Mouse (Mus musculus): ENCODE results near the gene Wwtr1. TPM values are rescaled to one million over a fixed set of nuclear protein-coding genes. Genes with fewer than 3 reads are reported as not detected.

Wwtr1 gene
- polyA plus RNA-seq, 1 experiment: 0.17 TPM

DNA sequence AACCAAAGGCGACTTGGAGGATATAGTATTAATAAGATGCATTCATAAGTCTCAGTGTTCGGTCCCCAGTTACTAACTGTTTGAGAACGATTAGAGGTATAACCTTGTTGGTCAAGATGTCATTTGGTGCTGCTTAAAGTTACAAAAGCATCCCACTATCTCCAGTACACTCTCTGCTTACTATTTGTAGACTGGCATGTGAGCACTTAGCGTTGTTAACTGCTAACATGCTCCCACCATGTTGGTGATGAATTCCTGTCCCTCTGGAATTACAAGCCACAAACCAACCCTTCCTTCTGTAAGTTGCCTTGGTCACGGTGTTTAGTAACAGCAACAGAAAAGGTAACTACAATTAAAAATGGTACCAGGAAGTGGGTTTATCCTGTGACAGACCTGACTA, 52.6 kb downstream of the Wwtr1 start:
- Histone ChIP-seq H3K4me1 (no peaks in the 10 kb centered on the region), H3K4me3 (replicated peaks) (no peak overlapping the region), H3K9me3 (peaks cover 30% of the 10 kb centered on the region), H3K36me3 (replicated peaks; ENCODE audit: low read length) (no peaks in the 10 kb centered on the region), H3K27me3 (replicated peaks) (no peaks in the 10 kb centered on the region)
- TF ChIP-seq GATA1 (IDR thresholded peaks at IDR 0.05; ENCODE audit: borderline replicate concordance, low read length): no peak
- TF ChIP-seq FLI1 (IDR thresholded peaks at IDR 0.05; ENCODE audit: low read length): no peak

DNA sequence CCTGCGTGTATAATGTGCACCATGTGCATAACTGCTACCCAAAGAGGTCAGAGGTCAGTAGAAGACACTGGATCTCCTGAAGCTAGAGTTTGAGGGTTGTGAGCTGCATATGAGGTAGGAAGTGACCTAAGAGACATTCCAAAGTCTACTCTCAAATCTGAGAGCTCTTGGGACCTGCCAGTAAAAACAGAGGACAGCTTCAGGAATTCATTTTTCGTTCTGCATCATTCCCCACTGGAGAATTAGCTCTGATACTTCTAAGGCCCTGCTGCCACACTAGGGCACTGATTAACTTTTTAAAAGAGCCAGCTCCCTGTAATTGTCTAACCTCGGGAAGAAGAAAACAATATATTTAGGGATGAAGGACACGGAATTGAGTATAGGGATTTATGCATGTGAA, 53.8 kb downstream of the Wwtr1 start:
- TF ChIP-seq FLI1 (IDR thresholded peaks at IDR 0.05; ENCODE audit: low read length) (no peak), GATA1 (IDR thresholded peaks at IDR 0.05; ENCODE audit: borderline replicate concordance, low read length) (no peak)

DNA sequence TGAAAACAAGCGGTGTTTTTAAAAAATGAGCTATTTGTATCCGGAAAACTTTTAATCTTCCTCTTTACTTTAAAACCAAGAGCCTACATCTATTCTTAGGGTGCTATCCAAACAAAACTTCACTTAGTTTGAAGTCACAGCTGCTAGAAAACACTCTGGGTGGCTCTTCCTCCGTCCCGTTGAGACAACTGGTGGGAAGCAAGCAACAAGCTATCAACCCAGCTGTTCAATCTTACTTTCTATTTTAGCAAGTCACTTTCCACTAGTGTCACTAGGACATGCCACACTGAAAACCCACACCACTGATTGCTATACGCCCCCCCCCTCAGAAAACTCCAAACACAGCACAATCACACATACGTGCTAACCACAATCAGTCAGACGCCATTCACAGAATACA, 55.7 kb downstream of the Wwtr1 start:
- Histone ChIP-seq H3K4me3 (replicated peaks) (no peak overlapping the region), H3K36me3 (replicated peaks; ENCODE audit: low read length) (no peaks in the 10 kb centered on the region), H3K9me3 (peaks cover 15% of the 10 kb centered on the region; the same call in 1 of the 2 replicates), H3K4me1 (no peaks in the 10 kb centered on the region), H3K27me3 (replicated peaks) (no peaks in the 10 kb centered on the region)
- no peak for TF ChIP-seq GATA1 (IDR thresholded peaks at IDR 0.05; ENCODE audit: borderline replicate concordance, low read length)
- no peak for TF ChIP-seq FLI1 (IDR thresholded peaks at IDR 0.05; ENCODE audit: low read length)

More for the DNA sequence above, 53.8 kb downstream of the Wwtr1 start:
- Histone ChIP-seq H3K36me3 (replicated peaks; ENCODE audit: low read length) (no peaks in the 10 kb centered on the region), H3K4me1 (no peaks in the 10 kb centered on the region), H3K27me3 (replicated peaks) (no peaks in the 10 kb centered on the region), H3K9me3 (peaks cover 29% of the 10 kb centered on the region), H3K4me3 (replicated peaks) (no peak overlapping the region)

DNA sequence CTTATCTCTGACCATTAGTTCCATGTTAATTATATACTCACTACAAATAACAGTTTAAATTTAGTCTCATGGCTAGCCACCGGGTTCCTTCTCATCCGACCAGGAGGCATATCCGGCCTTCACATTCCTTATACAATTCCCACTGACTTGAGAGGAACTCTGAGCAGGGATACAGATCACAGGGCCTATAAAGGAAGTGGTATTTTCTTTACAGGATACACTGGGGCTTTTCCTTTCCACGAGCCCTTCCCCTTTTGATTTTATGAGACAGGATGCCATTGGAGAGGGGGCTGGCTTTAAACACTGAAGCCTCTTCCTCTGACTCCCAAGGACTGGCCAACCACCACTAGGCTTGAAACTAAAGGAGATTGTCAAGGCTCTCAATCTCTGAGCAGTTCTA, 59.6 kb downstream of the Wwtr1 start:
- no peaks in the 10 kb centered on the region for H3K27me3 ChIP-seq (replicated peaks)
- no peaks in the 10 kb centered on the region for H3K4me1 ChIP-seq
- peaks cover 13% of the 10 kb centered on the region; the same call in 1 of the 2 replicates for H3K9me3 ChIP-seq
- no peaks in the 10 kb centered on the region for H3K36me3 ChIP-seq (replicated peaks; ENCODE audit: low read length)
- no peak overlapping the region for H3K4me3 ChIP-seq (replicated peaks)
- TF ChIP-seq FLI1 (IDR thresholded peaks at IDR 0.05; ENCODE audit: low read length): no peak
- no peak for TF ChIP-seq GATA1 (IDR thresholded peaks at IDR 0.05; ENCODE audit: borderline replicate concordance, low read length)

DNA sequence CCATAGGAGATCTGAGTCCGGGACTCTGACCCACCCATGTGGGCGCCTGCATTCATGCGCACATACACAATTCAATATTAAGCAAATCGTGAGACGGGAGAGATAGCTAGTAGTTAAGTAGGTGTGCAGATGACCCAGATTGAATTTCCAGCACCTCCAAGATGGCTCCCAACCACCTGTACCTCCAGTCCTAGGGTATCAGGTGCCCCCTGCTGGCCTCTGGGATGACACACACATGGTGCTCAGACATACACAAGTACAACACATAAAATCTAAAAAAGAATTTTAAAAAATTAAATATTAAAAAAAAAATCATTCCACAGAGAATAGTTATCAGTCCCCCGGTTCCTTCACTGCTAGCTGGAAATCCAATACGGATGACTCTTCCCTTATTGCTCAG, 60.7 kb downstream of the Wwtr1 start:
- no peak for TF ChIP-seq GATA1 (IDR thresholded peaks at IDR 0.05; ENCODE audit: borderline replicate concordance, low read length)
- no peak for TF ChIP-seq FLI1 (IDR thresholded peaks at IDR 0.05; ENCODE audit: low read length)
- H3K4me3 ChIP-seq (replicated peaks): no peak overlapping the region
- H3K9me3 ChIP-seq: peaks cover 8% of the 10 kb centered on the region; the same call in 1 of the 2 replicates
- no peaks in the 10 kb centered on the region for H3K27me3 ChIP-seq (replicated peaks)
- H3K36me3 ChIP-seq (replicated peaks; ENCODE audit: low read length): no peaks in the 10 kb centered on the region
- H3K4me1 ChIP-seq: no peaks in the 10 kb centered on the region

DNA sequence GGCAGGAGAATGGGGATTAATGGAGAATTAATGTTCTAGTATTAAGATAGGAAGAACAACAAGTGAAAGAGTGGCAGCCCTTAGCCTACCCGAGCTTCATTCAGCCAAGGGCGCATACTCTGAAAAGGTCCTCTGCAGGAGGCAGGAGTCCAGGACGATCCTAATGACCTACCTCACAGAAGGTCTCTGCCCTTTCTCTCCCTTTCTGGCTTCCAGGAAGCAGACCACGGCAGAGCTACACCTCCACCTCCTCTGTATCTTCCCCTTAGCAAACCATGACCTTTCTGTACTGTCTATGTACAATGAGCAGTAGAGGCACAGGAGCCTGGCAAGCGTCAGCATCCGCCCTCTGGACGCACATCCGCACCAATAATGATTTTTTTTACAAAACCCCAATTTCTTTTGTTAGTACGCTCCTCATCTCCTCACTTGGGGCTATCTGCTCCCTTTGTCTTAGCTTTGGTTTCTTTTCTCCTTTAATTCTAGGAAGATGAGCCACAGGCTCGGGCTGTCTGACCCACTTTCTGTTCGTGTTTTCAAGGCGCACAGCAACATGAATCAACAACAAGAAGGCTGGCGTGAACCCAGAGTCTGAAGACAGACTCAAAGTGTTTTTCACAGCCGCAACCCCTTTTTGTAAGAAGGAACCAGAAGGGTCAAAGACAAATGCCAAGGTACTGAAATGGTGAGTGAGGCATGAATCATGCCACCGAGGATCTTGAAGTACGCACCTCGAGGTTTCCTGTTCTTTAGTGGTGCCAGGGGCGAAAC, 63.7 kb downstream of the Wwtr1 start:
- Histone ChIP-seq H3K36me3 (replicated peaks; ENCODE audit: low read length) (no peaks in the 10 kb centered on the region), H3K4me3 (replicated peaks) (no peak overlapping the region)
- TF ChIP-seq GATA1 (IDR thresholded peaks at IDR 0.05; ENCODE audit: borderline replicate concordance, low read length) (no peak), FLI1 (IDR thresholded peaks at IDR 0.05; ENCODE audit: low read length) (no peak)

DNA sequence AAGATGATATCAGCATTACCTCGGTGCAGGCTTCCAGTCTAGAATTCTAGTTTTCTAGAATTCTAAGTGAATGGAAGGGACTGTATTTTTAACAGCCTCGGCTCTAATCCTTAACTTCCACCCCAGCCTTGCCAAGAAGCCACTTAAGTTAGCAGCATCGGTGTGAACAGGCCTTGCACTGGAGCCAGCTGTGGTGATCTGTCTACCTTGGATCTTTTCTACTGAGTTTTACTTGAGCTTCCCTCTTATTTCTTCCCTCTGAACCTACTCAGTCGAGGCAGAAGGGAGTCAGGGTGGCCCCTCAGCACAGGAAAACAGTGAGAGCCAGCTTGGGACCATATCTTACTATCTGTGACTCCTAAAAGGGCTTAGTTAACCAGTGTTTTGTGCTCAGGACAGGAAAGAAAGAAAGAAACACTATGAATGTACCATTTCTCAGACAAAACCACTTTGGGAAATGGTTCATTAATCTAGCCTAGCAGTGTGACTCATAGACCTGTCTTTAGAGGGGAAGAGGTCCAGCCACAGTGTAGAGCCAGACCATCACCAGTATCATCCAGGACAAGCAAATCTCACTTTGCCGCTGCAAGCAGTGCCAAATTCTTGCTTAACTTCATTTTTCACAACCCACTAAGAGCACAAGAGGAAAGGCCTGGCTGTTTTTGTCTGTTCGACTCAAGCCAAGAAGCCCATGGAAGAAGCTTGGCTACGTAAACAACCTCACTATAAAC, 65.6 kb downstream of the Wwtr1 start:
- H3K4me3 ChIP-seq (replicated peaks): no peak overlapping the region
- 0 out of 2 replicates have a peak, but pooled peaks cover 6% of the 10 kb centered on the region for H3K9me3 ChIP-seq
- H3K27me3 ChIP-seq (replicated peaks): no peaks in the 10 kb centered on the region
- TF ChIP-seq GATA1 (IDR thresholded peaks at IDR 0.05; ENCODE audit: borderline replicate concordance, low read length) (no peak), FLI1 (IDR thresholded peaks at IDR 0.05; ENCODE audit: low read length) (no peak)
- H3K4me1 ChIP-seq: no peaks in the 10 kb centered on the region
- no peaks in the 10 kb centered on the region for H3K36me3 ChIP-seq (replicated peaks; ENCODE audit: low read length)

More for the DNA sequence above, 63.7 kb downstream of the Wwtr1 start:
- Histone ChIP-seq H3K4me1 (no peaks in the 10 kb centered on the region), H3K9me3 (0 out of 2 replicates have a peak, but pooled peaks cover 6% of the 10 kb centered on the region), H3K27me3 (replicated peaks) (no peaks in the 10 kb centered on the region)

DNA sequence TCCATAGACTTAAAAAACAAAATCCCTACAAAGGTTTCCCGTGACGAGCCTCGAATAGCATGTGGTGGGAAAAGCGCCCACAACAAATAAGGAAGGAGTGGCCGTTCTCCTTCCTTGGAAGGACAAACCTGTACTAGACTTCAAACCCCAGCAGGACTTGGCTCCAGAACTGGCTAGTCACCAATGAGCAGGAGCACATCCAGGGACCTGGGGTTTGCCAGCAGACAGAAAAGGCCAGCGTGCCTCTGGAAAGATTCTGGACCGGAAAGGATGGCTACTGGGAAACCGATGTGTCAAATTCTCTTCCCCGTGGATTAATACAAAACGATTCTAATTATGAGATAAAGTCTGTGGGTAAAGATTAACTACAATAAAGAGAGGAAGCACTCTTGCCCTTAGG, 69.7 kb downstream of the Wwtr1 start:
- H3K4me1 ChIP-seq: peaks cover 3% of the 10 kb centered on the region; the same call in 1 of the 2 replicates
- no peak for TF ChIP-seq FLI1 (IDR thresholded peaks at IDR 0.05; ENCODE audit: low read length)
- TF ChIP-seq GATA1 (IDR thresholded peaks at IDR 0.05; ENCODE audit: borderline replicate concordance, low read length): no peak
- no peak overlapping the region for H3K4me3 ChIP-seq (replicated peaks)
- no peaks in the 10 kb centered on the region for H3K36me3 ChIP-seq (replicated peaks; ENCODE audit: low read length)
- H3K27me3 ChIP-seq (replicated peaks): no peaks in the 10 kb centered on the region
- no peaks in the 10 kb centered on the region for H3K9me3 ChIP-seq

DNA sequence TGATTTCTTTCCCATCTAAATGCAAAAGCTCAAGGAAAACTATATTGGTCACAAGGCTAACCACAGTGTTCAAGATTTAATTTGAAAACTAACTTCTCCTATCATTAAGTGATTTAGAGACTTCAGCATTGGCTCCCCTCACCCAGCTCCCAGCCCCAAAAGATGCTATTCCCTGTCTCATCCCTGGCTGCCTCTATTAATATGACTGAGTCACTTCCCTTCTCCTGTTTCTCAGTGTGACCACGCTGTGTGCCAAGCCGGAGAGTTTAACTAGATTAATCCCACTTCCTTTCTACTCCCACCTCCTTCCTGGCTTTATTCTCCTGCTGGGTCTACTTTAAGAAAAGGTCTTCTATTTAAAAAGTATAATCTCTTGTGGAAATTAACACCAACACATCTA, 71.0 kb downstream of the Wwtr1 start:
- Histone ChIP-seq H3K36me3 (replicated peaks; ENCODE audit: low read length) (no peaks in the 10 kb centered on the region), H3K4me3 (replicated peaks) (no peak overlapping the region), H3K27me3 (replicated peaks) (no peaks in the 10 kb centered on the region), H3K4me1 (peaks cover 3% of the 10 kb centered on the region; the same call in 1 of the 2 replicates), H3K9me3 (peaks cover 4% of the 10 kb centered on the region; the same call in 1 of the 2 replicates)
- TF ChIP-seq GATA1 (IDR thresholded peaks at IDR 0.05; ENCODE audit: borderline replicate concordance, low read length): no peak
- no peak for TF ChIP-seq FLI1 (IDR thresholded peaks at IDR 0.05; ENCODE audit: low read length)
